Mouse (Mus musculus) kidney, postnatal 0 days (tissue): ENCODE measurements at regions not wholly inside any gene's neighbourhood (a gene's known extent, or its start where the extent isn't known, plus 50 kb on each side); places are given as distances from the start of the nearest gene placed in this dataset.

Source experiments
- ATAC-seq: fragments of 200-750 bp; cut with Nextera tagmentation; replicated peaks from 2 replicates; pipeline ENCODE4 v1.8.0; 2017; ENCODE audit warnings: low read depth, moderate number of reproducible peaks, moderate TSS enrichment, moderate library complexity; ENCODE audit not compliant: low FRiP score
- DNase-seq: peaks from one replicate; pipeline ENCODE4 v3.0.0-alpha.2; 2016; ENCODE audit warnings: low spot score
- H3K27ac ChIP-seq: fragments of 300-500 bp; sonication (generic); 2 replicates; pipeline ENCODE4 v1.5.1; 2014; ENCODE audit warnings: mild to moderate bottlenecking
- H3K27me3 ChIP-seq: fragments of 300-500 bp; sonication (generic); 2 replicates; pipeline ENCODE4 v1.6.1; 2014; ENCODE audit warnings: low read length, mixed read lengths; ENCODE audit not compliant: insufficient read depth
- H3K36me3 ChIP-seq: fragments of 300-500 bp; sonication (generic); 2 replicates; pipeline ENCODE4 v1.6.1; 2014; ENCODE audit warnings: low read length, mixed read lengths; ENCODE audit not compliant: insufficient read depth
- H3K4me1 ChIP-seq: fragments of 300-500 bp; sonication (generic); replicated peaks from 2 replicates; pipeline ENCODE4 v1.6.1; 2014; ENCODE audit warnings: antibody characterized with exemption, low read length, mixed read lengths; ENCODE audit not compliant: insufficient read depth
- H3K4me2 ChIP-seq: fragments of 300-500 bp; sonication (generic); 2 replicates; pipeline ENCODE4 v1.6.1; 2014; ENCODE audit warnings: mild to moderate bottlenecking, low read length, moderate library complexity, mixed read lengths
- H3K4me3 ChIP-seq: fragments of 300-500 bp; sonication (generic); replicated peaks from 2 replicates; pipeline ENCODE4 v1.5.1; 2014; ENCODE audit warnings: low read depth, low read length
- H3K9ac ChIP-seq: fragments of 300-500 bp; sonication (generic); 2 replicates; pipeline ENCODE4 v1.6.1; 2014; ENCODE audit warnings: low read depth, low read length
- H3K9me3 ChIP-seq: fragments of 300-500 bp; sonication (generic); replicated peaks from 2 replicates; pipeline ENCODE4 v1.6.1; 2016; ENCODE audit warnings: low read length, inconsistent platforms, mixed read lengths
- CTCF ChIP-seq: IDR thresholded peaks from 2 replicates; pipeline ENCODE4 v1.5.1; 2016; ENCODE audit warnings: antibody characterized with exemption, low read depth, mild to moderate bottlenecking, moderate library complexity
- WGBS: fragments of 180-500 bp; shearing (Covaris S2); extraction: QIAGEN DNeasy Blood & Tissue Kit; methylation state at CpG from one replicate; pipeline ENCODE4 v1.1.7; 2014; 5-methylcytosine and 5-hydroxymethylcytosine counted together

GRCm38 (mm10) chr12:109946179-109946578 is 332.7 kb upstream of the Dio3 start:
- 84% methylated on average over 3 of the region's 3 CpGs for WGBS
- ATAC-seq, result no peak
- H3K4me1 ChIP-seq, result no peaks in the 10 kb centered on the region
- no peak overlapping the region for H3K27ac ChIP-seq
- no peak overlapping the region for H3K4me2 ChIP-seq
- H3K27me3 ChIP-seq, result no peaks in the 10 kb centered on the region
- TF ChIP-seq CTCF, result no peak
- DNase-seq, result no peak
- H3K36me3 ChIP-seq, result no peaks in the 10 kb centered on the region
- H3K9ac ChIP-seq, result no peak overlapping the region
- H3K9me3 ChIP-seq, result no peaks in the 10 kb centered on the region
- no peak overlapping the region for H3K4me3 ChIP-seq

GRCm38 (mm10) chr12:109946936-109947335 is 331.9 kb upstream of the Dio3 start:
- Histone ChIP-seq H3K9me3 (no peaks in the 10 kb centered on the region), H3K4me1 (no peaks in the 10 kb centered on the region), H3K27ac (no peak overlapping the region), H3K4me3 (no peak overlapping the region), H3K36me3 (no peaks in the 10 kb centered on the region), H3K27me3 (no peaks in the 10 kb centered on the region), H3K4me2 (no peak overlapping the region), H3K9ac (no peak overlapping the region)
- DNase-seq, result no peak
- TF ChIP-seq CTCF, result no peak
- WGBS, result 54% methylated on average over 1 of the region's 1 CpGs
- no peak for ATAC-seq

GRCm38 (mm10) chr12:109947886-109948433 is 330.9 kb upstream of the Dio3 start:
- DNase-seq (no peak), ATAC-seq (no peak)
- no peaks in the 10 kb centered on the region for H3K36me3 ChIP-seq
- H3K4me1 ChIP-seq, result no peaks in the 10 kb centered on the region
- no peak overlapping the region for H3K4me3 ChIP-seq
- no peaks in the 10 kb centered on the region for H3K27me3 ChIP-seq
- H3K27ac ChIP-seq, result no peak overlapping the region
- H3K4me2 ChIP-seq, result no peak overlapping the region
- WGBS, result 53% methylated on average over 7 of the region's 7 CpGs
- TF ChIP-seq CTCF, result no peak
- H3K9ac ChIP-seq, result no peak overlapping the region
- H3K9me3 ChIP-seq, result no peaks in the 10 kb centered on the region

- Histone ChIP-seq H3K4me3 (no peak overlapping the region), H3K9me3 (no peaks in the 10 kb centered on the region), H3K36me3 (no peaks in the 10 kb centered on the region), H3K4me2 (no peak overlapping the region), H3K4me1 (no peaks in the 10 kb centered on the region), H3K27ac (no peak overlapping the region), H3K27me3 (no peaks in the 10 kb centered on the region), H3K9ac (no peak overlapping the region)
- 31% methylated on average over 16 of the region's 16 CpGs for WGBS
- 0 out of 2 replicates have a peak, but pooled peaks have one; percentile 5 for TF ChIP-seq CTCF
- ATAC-seq (no peak), DNase-seq (no peak)
These were observed 330.4 kb upstream of the Dio3 start for GRCm38 (mm10) chr12:109948434-109948984.

GRCm38 (mm10) chr12:109949231-109949965 is 329.5 kb upstream of the Dio3 start:
- no peak overlapping the region for H3K4me3 ChIP-seq
- no peak for TF ChIP-seq CTCF
- 76% methylated on average over 17 of the region's 17 CpGs for WGBS
- DNase-seq, result no peak
- H3K4me2 ChIP-seq, result no peak overlapping the region
- H3K4me1 ChIP-seq, result no peaks in the 10 kb centered on the region
- ATAC-seq, result no peak
- H3K9ac ChIP-seq, result no peak overlapping the region
- H3K27me3 ChIP-seq, result no peaks in the 10 kb centered on the region
- no peaks in the 10 kb centered on the region for H3K9me3 ChIP-seq
- no peaks in the 10 kb centered on the region for H3K36me3 ChIP-seq
- no peak overlapping the region for H3K27ac ChIP-seq

- WGBS, result 48% methylated on average over 6 of the region's 6 CpGs
These were observed 328.2 kb upstream of the Dio3 start for GRCm38 (mm10) chr12:109950632-109951031.

More at GRCm38 (mm10) chr12:109950632-109951031, 328.2 kb upstream of the Dio3 start:
- Histone ChIP-seq H3K4me1 (no peaks in the 10 kb centered on the region), H3K4me3 (no peak overlapping the region), H3K36me3 (no peaks in the 10 kb centered on the region), H3K27me3 (no peaks in the 10 kb centered on the region), H3K4me2 (no peak overlapping the region), H3K27ac (no peak overlapping the region), H3K9me3 (no peaks in the 10 kb centered on the region), H3K9ac (no peak overlapping the region)
- ATAC-seq (0 out of 2 replicates have a peak, but pooled peaks have one; percentile 34), DNase-seq (peak; percentile 7)
- TF ChIP-seq CTCF, result peak; percentile 41; the same call in 1 of the 2 replicates
